Comparison of ENCODE assay signal across 9 mouse cellular contexts in genomic region chrX:7610536-7611258, GRCm38 (mm10). TPM values are rescaled to one million over a fixed set of nuclear protein-coding genes. Genes with fewer than 3 reads are reported as not detected.
A peak's percentile ranks its signal among the peaks of the same experiment; 100 is the strongest.
DNase-seq lines count a peak whose midpoint lies in the region; ATAC-seq and TF ChIP-seq lines count a peak whose summit lies in the region.
"Had no signal": no experiment of that assay in that cellular context is flagged by ENCODE, and none has a peak within 500 bp of the region (broad histone marks: within the 10 kb centered on the region; RNA-seq: fewer than 3 reads in every experiment).

No protein-coding gene starts in this region.

- 0 out of 2 replicates have a peak, but pooled peaks have one; percentile 42 for ATAC-seq in kidney, embryonic 16.5 days (ENCODE audit: low FRiP score, low TSS enrichment)
- peak; percentile 77 for ATAC-seq in forebrain, embryonic 15.5 days (replicated peaks)
- ATAC-seq in liver, embryonic 13.5 days (ENCODE audit: low read depth) = no peak
- ATAC-seq in erythroid progenitor cell, adult 5-6 weeks (replicated peaks; ENCODE audit: low FRiP score, poor library complexity, severe bottlenecking) = no peak

- 25% methylated on average over 26 of the region's 26 CpGs for WGBS in kidney, embryonic 16.5 days
- WGBS in forebrain, embryonic 15.5 days = 17% methylated on average over 26 of the region's 26 CpGs
- WGBS in liver, embryonic 13.5 days (ENCODE audit: insufficient replicate concordance) = 26% methylated on average over 26 of the region's 26 CpGs
- WGBS in small intestine, adult 2 months = 18% methylated on average over 26 of the region's 26 CpGs

- no peaks in the 10 kb centered on the region; the same call in 1 of the 2 replicates for H3K9me3 ChIP-seq in kidney, embryonic 16.5 days (ENCODE audit: low read length)
- H3K9me3 ChIP-seq in forebrain, embryonic 15.5 days = no peaks in the 10 kb centered on the region
- no peaks in the 10 kb centered on the region for H3K9me3 ChIP-seq in liver, embryonic 13.5 days (replicated peaks)

- H3K4me1 ChIP-seq in kidney, embryonic 16.5 days (ENCODE audit: insufficient read depth, low read length) = no peaks in the 10 kb centered on the region
- H3K4me1 ChIP-seq in forebrain, embryonic 15.5 days = no peaks in the 10 kb centered on the region
- no peaks in the 10 kb centered on the region for H3K4me1 ChIP-seq in liver, embryonic 13.5 days (replicated peaks)
- H3K4me1 ChIP-seq in small intestine, adult 2 months (ENCODE audit: control insufficient read depth, insufficient read depth, insufficient read length, low read length) = 0 out of 2 replicates have a peak, but pooled peaks cover 3% of the 10 kb centered on the region

- peak overlapping the region; percentile 43; the same call in 1 of the 2 replicates for H3K9ac ChIP-seq in kidney, embryonic 16.5 days (replicated peaks; ENCODE audit: low read length)
- H3K9ac ChIP-seq in forebrain, embryonic 15.5 days (replicated peaks) = peak overlapping the region; percentile 49
- H3K9ac ChIP-seq in liver, embryonic 13.5 days = no peak overlapping the region

- H3K36me3 ChIP-seq in kidney, embryonic 16.5 days (ENCODE audit: insufficient read depth, low read length) = no peaks in the 10 kb centered on the region
- H3K36me3 ChIP-seq in forebrain, embryonic 15.5 days = no peaks in the 10 kb centered on the region
- H3K36me3 ChIP-seq in liver, embryonic 13.5 days = no peaks in the 10 kb centered on the region
- no peaks in the 10 kb centered on the region for H3K36me3 ChIP-seq in small intestine, adult 2 months (ENCODE audit: control insufficient read depth, insufficient read depth, low read length)

- no peak overlapping the region for H3K27ac ChIP-seq in kidney, embryonic 16.5 days (ENCODE audit: low read length)
- H3K27ac ChIP-seq in forebrain, embryonic 15.5 days (replicated peaks) = no peak overlapping the region; the same call in 1 of the 2 replicates
- no peak overlapping the region for H3K27ac ChIP-seq in liver, embryonic 13.5 days
- no peak overlapping the region for H3K27ac ChIP-seq in small intestine, adult 2 months (ENCODE audit: insufficient read depth, low read depth, low read length)

- peak overlapping the region; percentile 67 for H3K4me2 ChIP-seq in kidney, embryonic 16.5 days (replicated peaks; ENCODE audit: low read depth, low read length)
- H3K4me2 ChIP-seq in forebrain, embryonic 15.5 days (replicated peaks) = peak overlapping the region; percentile 69
- H3K4me2 ChIP-seq in liver, embryonic 13.5 days = peak overlapping the region; percentile 30

- H3K27me3 ChIP-seq in kidney, embryonic 16.5 days (ENCODE audit: insufficient read depth, low read length) = no peaks in the 10 kb centered on the region; the same call in 1 of the 2 replicates
- H3K27me3 ChIP-seq in forebrain, embryonic 15.5 days = no peaks in the 10 kb centered on the region
- H3K27me3 ChIP-seq in liver, embryonic 13.5 days = peaks cover 23% of the 10 kb centered on the region
- H3K27me3 ChIP-seq in small intestine, adult 2 months (ENCODE audit: control insufficient read depth, insufficient read depth, low read length) = peaks cover 3% of the 10 kb centered on the region; the same call in 1 of the 2 replicates

- DNase-seq in kidney, adult 9 months = no peak
- peak; percentile 55 for DNase-seq in cerebellum, adult 11-12 months
- no peak for DNase-seq in liver, embryonic 13.5 days
- no peak for DNase-seq in urinary bladder, postnatal 25 days (ENCODE audit: low spot score)

- H3K4me3 ChIP-seq in kidney, embryonic 16.5 days (ENCODE audit: low read length) = peak overlapping the region; percentile 43
- peak overlapping the region; percentile 47 for H3K4me3 ChIP-seq in forebrain, embryonic 15.5 days
- H3K4me3 ChIP-seq in liver, embryonic 13.5 days (replicated peaks) = 0 out of 2 replicates have a peak overlapping the region, but pooled peaks have one; percentile 8
- peak overlapping the region; percentile 33 for H3K4me3 ChIP-seq in small intestine, adult 2 months (ENCODE audit: low read depth, low read length)

- no peak for TF ChIP-seq POLR2A in small intestine, adult 2 months (IDR thresholded peaks at IDR 0.05; ENCODE audit: low read depth, low read length)

- TF ChIP-seq CTCF in small intestine, adult 2 months (IDR thresholded peaks at IDR 0.05; ENCODE audit: extremely low read depth, insufficient read length, insufficient replicate concordance, low read depth, low read length) = no peak

RNA-seq across cellular contexts. Expression of gene Cacna1f, which starts 3.8 kb away (rescaled TPM):
- polyA plus RNA-seq in kidney, embryonic 16.5 days (2015; fragmentation: Nextera tagmentation; extraction: Ambion mirVana) = 0.04 and 0.09 TPM in 2 replicates
- polyA plus RNA-seq in forebrain, embryonic 15.5 days (2015; fragmentation: Nextera tagmentation; extraction: Ambion mirVana) = 0.05 and 0.19 TPM in 2 replicates
- polyA plus RNA-seq in liver, embryonic 13.5 days (2015; fragmentation: Nextera tagmentation; extraction: Ambion mirVana) = 0.10 TPM in 1 of 2 replicates, not detected in the other
- polyA plus RNA-seq in small intestine, adult 2 months (2012; rRNA removed) = 0.03 and 0.04 TPM in 2 replicates
- not detected in 2 replicates for total RNA-seq in erythroid progenitor cell, adult 5-6 weeks (2015; ENCODE audit: low replicate concordance)
- not detected in 2 replicates for total RNA-seq in erythroid progenitor cell, adult 5-6 weeks (2017; ENCODE audit: low replicate concordance)
- total RNA-seq: layer of hippocampus, adult 18-20 months had no signal

RNA-seq across cellular contexts. Expression of gene Ccdc22, which starts 5.4 kb away (rescaled TPM):
- 35.3 and 36.6 TPM in 2 replicates for polyA plus RNA-seq in kidney, embryonic 16.5 days (2015; fragmentation: Nextera tagmentation; extraction: Ambion mirVana)
- 40.5 and 42.4 TPM in 2 replicates for polyA plus RNA-seq in forebrain, embryonic 15.5 days (2015; fragmentation: Nextera tagmentation; extraction: Ambion mirVana)
- polyA plus RNA-seq in liver, embryonic 13.5 days (2015; fragmentation: Nextera tagmentation; extraction: Ambion mirVana) = 22.3 and 23.4 TPM in 2 replicates
- 5.0 and 11.1 TPM in 2 replicates for polyA plus RNA-seq in small intestine, adult 2 months (2012; rRNA removed)
- 8.6 and 9.2 TPM in 2 replicates for total RNA-seq in erythroid progenitor cell, adult 5-6 weeks (2015; ENCODE audit: low replicate concordance)
- total RNA-seq in erythroid progenitor cell, adult 5-6 weeks (2017; ENCODE audit: low replicate concordance) = 12.0 and 17.3 TPM in 2 replicates

RNA-seq across cellular contexts. Expression of gene Syp, which starts 27.6 kb away (rescaled TPM):
- 3.1 and 3.6 TPM in 2 replicates for polyA plus RNA-seq in kidney, embryonic 16.5 days (2015; fragmentation: Nextera tagmentation; extraction: Ambion mirVana)
- polyA plus RNA-seq in forebrain, embryonic 15.5 days (2015; fragmentation: Nextera tagmentation; extraction: Ambion mirVana) = 109 and 120 TPM in 2 replicates
- 0.34 and 0.55 TPM in 2 replicates for polyA plus RNA-seq in liver, embryonic 13.5 days (2015; fragmentation: Nextera tagmentation; extraction: Ambion mirVana)
- polyA plus RNA-seq in small intestine, adult 2 months (2012; rRNA removed) = 2.4 and 3.2 TPM in 2 replicates
- not detected in 2 replicates for total RNA-seq in erythroid progenitor cell, adult 5-6 weeks (2015; ENCODE audit: low replicate concordance)
- 0.51 TPM in 1 of 2 replicates, not detected in the other for total RNA-seq in erythroid progenitor cell, adult 5-6 weeks (2017; ENCODE audit: low replicate concordance)

RNA-seq across cellular contexts. Expression of gene Ppp1r3f, which starts 36.6 kb away (rescaled TPM):
- polyA plus RNA-seq in kidney, embryonic 16.5 days (2015; fragmentation: Nextera tagmentation; extraction: Ambion mirVana) = 1.9 and 2.2 TPM in 2 replicates
- polyA plus RNA-seq in forebrain, embryonic 15.5 days (2015; fragmentation: Nextera tagmentation; extraction: Ambion mirVana) = 4.8 and 4.9 TPM in 2 replicates
- polyA plus RNA-seq in liver, embryonic 13.5 days (2015; fragmentation: Nextera tagmentation; extraction: Ambion mirVana) = 0.17 and 0.37 TPM in 2 replicates
- polyA plus RNA-seq in small intestine, adult 2 months (2012; rRNA removed) = 0.98 and 1.6 TPM in 2 replicates
- 10.1 TPM in 1 of 2 replicates, not detected in the other for total RNA-seq in erythroid progenitor cell, adult 5-6 weeks (2015; ENCODE audit: low replicate concordance)
- 0.26 TPM in 1 of 2 replicates, not detected in the other for total RNA-seq in erythroid progenitor cell, adult 5-6 weeks (2017; ENCODE audit: low replicate concordance)

RNA-seq across cellular contexts. Expression of gene Foxp3, which starts 37.3 kb away (rescaled TPM):
- 0.18 TPM in 1 of 2 replicates, not detected in the other for polyA plus RNA-seq in kidney, embryonic 16.5 days (2015; fragmentation: Nextera tagmentation; extraction: Ambion mirVana)
- 0.05 and 0.10 TPM in 2 replicates for polyA plus RNA-seq in forebrain, embryonic 15.5 days (2015; fragmentation: Nextera tagmentation; extraction: Ambion mirVana)
- polyA plus RNA-seq in liver, embryonic 13.5 days (2015; fragmentation: Nextera tagmentation; extraction: Ambion mirVana) = 0.05 TPM in 1 of 2 replicates, not detected in the other
- polyA plus RNA-seq in small intestine, adult 2 months (2012; rRNA removed) = 0.62 and 1.2 TPM in 2 replicates
- 2.2 and 3.8 TPM in 2 replicates for total RNA-seq in erythroid progenitor cell, adult 5-6 weeks (2015; ENCODE audit: low replicate concordance)
- total RNA-seq in erythroid progenitor cell, adult 5-6 weeks (2017; ENCODE audit: low replicate concordance) = not detected in 2 replicates
- total RNA-seq: layer of hippocampus, adult 18-20 months had no signal

Comparison
In these comparisons a context has a peak if more than half of its experiments do, and no peak if none do; other contexts are left out.
1. ATAC-seq: peak in kidney, embryonic 16.5 days (single experiment) and forebrain, embryonic 15.5 days (single experiment); none in liver, embryonic 13.5 days (single experiment) and erythroid progenitor cell, adult 5-6 weeks (single experiment).
2. RNA of gene Syp, which starts 27.6 kb away (polyA plus RNA-seq): 109 to 120 TPM in forebrain, embryonic 15.5 days; 2.4 to 3.2 TPM in small intestine, adult 2 months, 3.1 to 3.6 TPM in kidney, embryonic 16.5 days and 0.34 to 0.55 TPM in liver, embryonic 13.5 days; every median in the first group is over 10 times any median in the second.
3. Peak in every context shown above with its lines, with median percentiles within 50 percentile points of each other: H3K4me2 ChIP-seq and H3K4me3 ChIP-seq.